Mouse (Mus musculus) thymus, adult 2 months (tissue): ENCODE measurements at regions not wholly inside any gene's neighbourhood (a gene's known extent, or its start where the extent isn't known, plus 50 kb on each side); places are given as distances from the start of the nearest gene placed in this dataset.

Experiments used
- DNase-seq: peaks from one replicate; pipeline ENCODE4 v3.0.0; 2021
- H3K27ac ChIP-seq: fragments of 200-500 bp; 2 replicates; pipeline ENCODE4 v1.5.1; 2012; ENCODE audit warnings: low read length, control low read depth; ENCODE audit not compliant: control insufficient read depth, insufficient read depth
- H3K27me3 ChIP-seq: fragments of 200-500 bp; 2 replicates; pipeline ENCODE4 v1.6.1; 2012; ENCODE audit warnings: mild to moderate bottlenecking, low read length, moderate library complexity, mixed read lengths; ENCODE audit not compliant: control insufficient read depth, insufficient read depth
- H3K36me3 ChIP-seq: fragments of 200-500 bp; 2 replicates; pipeline ENCODE4 v1.6.1; 2012; ENCODE audit warnings: mild to moderate bottlenecking, low read length, moderate library complexity; ENCODE audit not compliant: control insufficient read depth, insufficient read depth
- H3K4me1 ChIP-seq: fragments of 200-500 bp; replicated peaks from 2 replicates; pipeline ENCODE4 v1.6.1; 2012; ENCODE audit warnings: low read length; ENCODE audit not compliant: control insufficient read depth, insufficient read depth
- H3K4me3 ChIP-seq: fragments of 200-500 bp; 2 replicates; pipeline ENCODE4 v1.5.1; 2012; ENCODE audit warnings: mild to moderate bottlenecking, low read length, control low read depth, moderate library complexity; ENCODE audit not compliant: control insufficient read depth, insufficient read depth
- CTCF ChIP-seq: fragments of 200-500 bp; IDR thresholded peaks from 2 replicates; pipeline ENCODE4 v1.5.1; 2012; ENCODE audit warnings: mild to moderate bottlenecking, control low read depth, low read length, moderate library complexity, borderline replicate concordance; ENCODE audit not compliant: control insufficient read depth, poor library complexity, insufficient read depth; ENCODE audit errors: extremely low read depth
- POLR2A ChIP-seq: fragments of 200-500 bp; IDR thresholded peaks from 2 replicates; pipeline ENCODE4 v1.6.1; 2012; ENCODE audit warnings: mild to moderate bottlenecking, low read length, control low read depth, moderate library complexity; ENCODE audit not compliant: control insufficient read depth, poor library complexity, insufficient read depth; ENCODE audit errors: extremely low read depth
- WGBS: fragments of 180-500 bp; shearing (Covaris S2); methylation state at CpG from one replicate; pipeline ENCODE4 v1.1.7; 2018; 5-methylcytosine and 5-hydroxymethylcytosine counted together

- H3K27me3 ChIP-seq, result no peaks in the 10 kb centered on the region
- no peaks in the 10 kb centered on the region for H3K36me3 ChIP-seq
- H3K4me3 ChIP-seq, result no peak overlapping the region
- WGBS, result 86% methylated on average over 5 of the region's 5 CpGs
- no peak for TF ChIP-seq POLR2A
- no peak for TF ChIP-seq CTCF
- H3K4me1 ChIP-seq, result 0 out of 2 replicates have a peak, but pooled peaks cover 2% of the 10 kb centered on the region
- DNase-seq, result no peak
- H3K27ac ChIP-seq, result no peak overlapping the region
These were observed 255.9 kb downstream of the Diras2 start for GRCm38 (mm10) chr13:52275196-52275595.

GRCm38 (mm10) chr13:52275675-52276074, 255.4 kb downstream of the Diras2 start:
- Histone ChIP-seq H3K4me3 (no peak overlapping the region), H3K27ac (no peak overlapping the region), H3K4me1 (0 out of 2 replicates have a peak, but pooled peaks cover 2% of the 10 kb centered on the region), H3K36me3 (no peaks in the 10 kb centered on the region), H3K27me3 (no peaks in the 10 kb centered on the region)
- WGBS, result 5% methylated on average over 8 of the region's 8 CpGs
- no peak for TF ChIP-seq CTCF
- DNase-seq, result peak; percentile 75

- TF ChIP-seq POLR2A (no peak), CTCF (no peak)
- Histone ChIP-seq H3K27ac (no peak overlapping the region), H3K36me3 (no peaks in the 10 kb centered on the region), H3K4me1 (0 out of 2 replicates have a peak, but pooled peaks cover 2% of the 10 kb centered on the region), H3K4me3 (no peak overlapping the region), H3K27me3 (no peaks in the 10 kb centered on the region)
- 16% methylated on average over 3 of the region's 3 CpGs for WGBS
- no peak for DNase-seq
These were observed 253.9 kb downstream of the Diras2 start for GRCm38 (mm10) chr13:52277195-52277594.

- Histone ChIP-seq H3K4me1 (0 out of 2 replicates have a peak, but pooled peaks cover 2% of the 10 kb centered on the region), H3K4me3 (no peak overlapping the region), H3K36me3 (no peaks in the 10 kb centered on the region), H3K27me3 (no peaks in the 10 kb centered on the region), H3K27ac (no peak overlapping the region)
- DNase-seq, result no peak
- 100% methylated on average over 1 of the region's 1 CpGs for WGBS
- no peak for TF ChIP-seq POLR2A
- no peak for TF ChIP-seq CTCF
These were observed 252.2 kb downstream of the Diras2 start for GRCm38 (mm10) chr13:52278831-52279230.

GRCm38 (mm10) chr13:52279281-52279969, 251.7 kb downstream of the Diras2 start:
- Histone ChIP-seq H3K27me3 (no peaks in the 10 kb centered on the region), H3K4me3 (no peak overlapping the region), H3K4me1 (0 out of 2 replicates have a peak, but pooled peaks cover 2% of the 10 kb centered on the region), H3K36me3 (no peaks in the 10 kb centered on the region), H3K27ac (no peak overlapping the region)
- no peak for DNase-seq
- TF ChIP-seq POLR2A (no peak), CTCF (no peak)
- WGBS, result 75% methylated on average over 11 of the region's 11 CpGs

- Histone ChIP-seq H3K36me3 (no peaks in the 10 kb centered on the region), H3K27me3 (no peaks in the 10 kb centered on the region), H3K4me3 (no peak overlapping the region), H3K4me1 (0 out of 2 replicates have a peak, but pooled peaks cover 2% of the 10 kb centered on the region), H3K27ac (no peak overlapping the region)
- no peak for DNase-seq
- TF ChIP-seq CTCF (no peak), POLR2A (no peak)
- WGBS, result 84% methylated on average over 5 of the region's 5 CpGs
These were observed 251.1 kb downstream of the Diras2 start for GRCm38 (mm10) chr13:52279970-52280348.
